Mouse (Mus musculus): ENCODE results near the gene 1700025G04Rik. TPM values are rescaled to one million over a fixed set of nuclear protein-coding genes. Genes with fewer than 3 reads are reported as not detected.

Gene 1700025G04Rik
- total and polyA plus RNA-seq, 2 experiments from 2014 or later: 13.0 to 46.1 TPM

GRCm38 (mm10) chr1:152076222-152076845, 13.6 kb downstream of the 1700025G04Rik start:
- H3K4me2 ChIP-seq (ENCODE audit: low read depth, low read length): no peak overlapping the region
- H3K4me3 ChIP-seq (ENCODE audit: low read depth, low read length): no peak overlapping the region
- ATAC-seq (ENCODE audit: insufficient read depth, low read depth) (no peak), DNase-seq (ENCODE audit: low spot score) (no peak)
- no peaks in the 10 kb centered on the region for H3K4me1 ChIP-seq (ENCODE audit: control insufficient read depth, insufficient read depth)
- 93% methylated on average over 14 of the region's 14 CpGs for WGBS
- H3K36me3 ChIP-seq (replicated peaks; ENCODE audit: control insufficient read depth, insufficient read depth, low read length): no peaks in the 10 kb centered on the region
- H3K9ac ChIP-seq (replicated peaks; ENCODE audit: low read depth, low read length): no peak overlapping the region
- no peak for TF ChIP-seq EP300 (IDR thresholded peaks at IDR 0.05; ENCODE audit: low read depth)
- no peak for TF ChIP-seq CTCF (IDR thresholded peaks at IDR 0.05; ENCODE audit: low read depth)
- no peaks in the 10 kb centered on the region for H3K27me3 ChIP-seq (ENCODE audit: control insufficient read depth, insufficient read depth, low read length)
- H3K27ac ChIP-seq (ENCODE audit: low read depth): no peak overlapping the region
- H3K9me3 ChIP-seq (replicated peaks; ENCODE audit: control insufficient read depth, low read length): no peaks in the 10 kb centered on the region

- Histone ChIP-seq H3K9ac (replicated peaks; ENCODE audit: low read depth, low read length) (no peak overlapping the region), H3K4me2 (ENCODE audit: low read depth, low read length) (no peak overlapping the region), H3K4me1 (ENCODE audit: control insufficient read depth, insufficient read depth) (0 out of 2 replicates have a peak, but pooled peaks cover 3% of the 10 kb centered on the region), H3K9me3 (replicated peaks; ENCODE audit: control insufficient read depth, low read length) (no peaks in the 10 kb centered on the region), H3K36me3 (replicated peaks; ENCODE audit: control insufficient read depth, insufficient read depth, low read length) (no peaks in the 10 kb centered on the region), H3K27ac (ENCODE audit: low read depth) (no peak overlapping the region), H3K4me3 (ENCODE audit: low read depth, low read length) (no peak overlapping the region), H3K27me3 (ENCODE audit: control insufficient read depth, insufficient read depth, low read length) (no peaks in the 10 kb centered on the region)
- ATAC-seq (ENCODE audit: insufficient read depth, low read depth): no peak
- no peak for DNase-seq (ENCODE audit: low spot score)
- 94% methylated on average over 6 of the region's 6 CpGs for WGBS
- no peak for TF ChIP-seq CTCF (IDR thresholded peaks at IDR 0.05; ENCODE audit: low read depth)
- no peak for TF ChIP-seq EP300 (IDR thresholded peaks at IDR 0.05; ENCODE audit: low read depth)
Observed at GRCm38 (mm10) chr1:152075725-152076124, 14.2 kb downstream of the 1700025G04Rik start.

- no peak overlapping the region for H3K4me2 ChIP-seq (ENCODE audit: low read depth, low read length)
- WGBS: 44% methylated on average over 4 of the region's 4 CpGs
- H3K4me1 ChIP-seq (ENCODE audit: control insufficient read depth, insufficient read depth): peaks cover 7% of the 10 kb centered on the region; the same call in 1 of the 2 replicates
- TF ChIP-seq CTCF (IDR thresholded peaks at IDR 0.05; ENCODE audit: low read depth): no peak
- no peak for TF ChIP-seq EP300 (IDR thresholded peaks at IDR 0.05; ENCODE audit: low read depth)
- H3K27ac ChIP-seq (ENCODE audit: low read depth): no peak overlapping the region
- no peak overlapping the region for H3K9ac ChIP-seq (replicated peaks; ENCODE audit: low read depth, low read length)
- no peak for ATAC-seq (ENCODE audit: insufficient read depth, low read depth)
- no peaks in the 10 kb centered on the region for H3K27me3 ChIP-seq (ENCODE audit: control insufficient read depth, insufficient read depth, low read length)
- DNase-seq (ENCODE audit: low spot score): no peak
- H3K4me3 ChIP-seq (ENCODE audit: low read depth, low read length): no peak overlapping the region
- H3K36me3 ChIP-seq (replicated peaks; ENCODE audit: control insufficient read depth, insufficient read depth, low read length): no peaks in the 10 kb centered on the region
- no peaks in the 10 kb centered on the region for H3K9me3 ChIP-seq (replicated peaks; ENCODE audit: control insufficient read depth, low read length)
Observed at GRCm38 (mm10) chr1:152070441-152070840, 19.5 kb downstream of the 1700025G04Rik start.

GRCm38 (mm10) chr1:152069745-152070144, 20.2 kb downstream of the 1700025G04Rik start:
- no peaks in the 10 kb centered on the region for H3K9me3 ChIP-seq (replicated peaks; ENCODE audit: control insufficient read depth, low read length)
- H3K27ac ChIP-seq (ENCODE audit: low read depth): no peak overlapping the region
- 92% methylated on average over 7 of the region's 7 CpGs for WGBS
- no peak for ATAC-seq (ENCODE audit: insufficient read depth, low read depth)
- H3K27me3 ChIP-seq (ENCODE audit: control insufficient read depth, insufficient read depth, low read length): no peaks in the 10 kb centered on the region
- H3K36me3 ChIP-seq (replicated peaks; ENCODE audit: control insufficient read depth, insufficient read depth, low read length): no peaks in the 10 kb centered on the region
- no peak overlapping the region for H3K9ac ChIP-seq (replicated peaks; ENCODE audit: low read depth, low read length)
- no peak overlapping the region for H3K4me3 ChIP-seq (ENCODE audit: low read depth, low read length)
- no peak for DNase-seq (ENCODE audit: low spot score)
- H3K4me1 ChIP-seq (ENCODE audit: control insufficient read depth, insufficient read depth): peaks cover 7% of the 10 kb centered on the region; the same call in 1 of the 2 replicates
- no peak for TF ChIP-seq EP300 (IDR thresholded peaks at IDR 0.05; ENCODE audit: low read depth)
- no peak for TF ChIP-seq CTCF (IDR thresholded peaks at IDR 0.05; ENCODE audit: low read depth)
- H3K4me2 ChIP-seq (ENCODE audit: low read depth, low read length): no peak overlapping the region

- H3K36me3 ChIP-seq (replicated peaks; ENCODE audit: control insufficient read depth, insufficient read depth, low read length): no peaks in the 10 kb centered on the region
- no peaks in the 10 kb centered on the region for H3K9me3 ChIP-seq (replicated peaks; ENCODE audit: control insufficient read depth, low read length)
- H3K4me1 ChIP-seq (ENCODE audit: control insufficient read depth, insufficient read depth): peaks cover 7% of the 10 kb centered on the region; the same call in 1 of the 2 replicates
- no peak overlapping the region for H3K4me2 ChIP-seq (ENCODE audit: low read depth, low read length)
- H3K27me3 ChIP-seq (ENCODE audit: control insufficient read depth, insufficient read depth, low read length): no peaks in the 10 kb centered on the region
- no peak overlapping the region for H3K9ac ChIP-seq (replicated peaks; ENCODE audit: low read depth, low read length)
- H3K27ac ChIP-seq (ENCODE audit: low read depth): no peak overlapping the region
- DNase-seq (ENCODE audit: low spot score): no peak
- ATAC-seq (ENCODE audit: insufficient read depth, low read depth): no peak
- no peak overlapping the region for H3K4me3 ChIP-seq (ENCODE audit: low read depth, low read length)
- TF ChIP-seq CTCF (IDR thresholded peaks at IDR 0.05; ENCODE audit: low read depth) (no peak), EP300 (IDR thresholded peaks at IDR 0.05; ENCODE audit: low read depth) (no peak)
Observed at GRCm38 (mm10) chr1:152067919-152068318, 22.0 kb downstream of the 1700025G04Rik start.

GRCm38 (mm10) chr1:152065527-152065926, 24.4 kb downstream of the 1700025G04Rik start:
- Histone ChIP-seq H3K9me3 (replicated peaks; ENCODE audit: control insufficient read depth, low read length) (no peaks in the 10 kb centered on the region), H3K4me1 (ENCODE audit: control insufficient read depth, insufficient read depth) (peaks cover 3% of the 10 kb centered on the region; the same call in 1 of the 2 replicates), H3K36me3 (replicated peaks; ENCODE audit: control insufficient read depth, insufficient read depth, low read length) (no peaks in the 10 kb centered on the region; the same call in 1 of the 2 replicates), H3K4me2 (ENCODE audit: low read depth, low read length) (no peak overlapping the region), H3K4me3 (ENCODE audit: low read depth, low read length) (no peak overlapping the region), H3K9ac (replicated peaks; ENCODE audit: low read depth, low read length) (no peak overlapping the region), H3K27me3 (ENCODE audit: control insufficient read depth, insufficient read depth, low read length) (no peaks in the 10 kb centered on the region), H3K27ac (ENCODE audit: low read depth) (no peak overlapping the region)
- DNase-seq (ENCODE audit: low spot score): no peak
- WGBS: 96% methylated on average over 7 of the region's 7 CpGs
- TF ChIP-seq EP300 (IDR thresholded peaks at IDR 0.05; ENCODE audit: low read depth) (no peak), CTCF (IDR thresholded peaks at IDR 0.05; ENCODE audit: low read depth) (no peak)
- ATAC-seq (ENCODE audit: insufficient read depth, low read depth): no peak

All from heart, postnatal 0 days (tissue).